Mouse (Mus musculus) CH12.LX (cell line): ENCODE measurements around the gene Osbp2. TPM values are rescaled to one million over a fixed set of nuclear protein-coding genes. Genes with fewer than 3 reads are reported as not detected.

Experiments used
- DNase-seq: peaks from one replicate; pipeline ENCODE4 v3.0.0-alpha.2; 2013; ENCODE audit errors: extremely low read depth
- H3K27ac ChIP-seq: 2 replicates; pipeline ENCODE4 v1.5.1; 2012; ENCODE audit warnings: low read depth, mild to moderate bottlenecking, control low read depth, moderate library complexity; ENCODE audit not compliant: insufficient read depth
- H3K27me3 ChIP-seq: replicated peaks from 2 replicates; pipeline ENCODE3; 2012; ENCODE audit warnings: inconsistent platforms
- H3K36me3 ChIP-seq, 2 experiments: replicated peaks in 1 of 2; 2 replicates each; pipeline versions ENCODE3 to v1.6.1; 2012; ENCODE audit warnings: inconsistent platforms in 1 of 2, low read length in 1 of 2, mild to moderate bottlenecking in 1 of 2, mixed read lengths in 1 of 2, moderate library complexity in 1 of 2; ENCODE audit not compliant: control insufficient read depth in 1 of 2, insufficient read depth in 1 of 2
- H3K4me1 ChIP-seq, 2 experiments: 2 replicates each; pipeline ENCODE4 v1.6.1; 2012; ENCODE audit warnings: inconsistent platforms in 1 of 2, moderate library complexity in 1 of 2; ENCODE audit not compliant: insufficient read depth in 2 of 2, control insufficient read depth in 1 of 2
- H3K4me2 ChIP-seq: 2 replicates; pipeline ENCODE4 v1.6.1; 2012; ENCODE audit warnings: low read depth, mild to moderate bottlenecking, control low read depth; ENCODE audit not compliant: poor library complexity, insufficient read depth, severe bottlenecking
- H3K4me3 ChIP-seq, 3 experiments: fragments of 150-350 bp in 1 of 3; sonication (generic) in 1 of 3; replicated peaks in 1 of 3; 2 replicates each; pipeline versions ENCODE3 to v1.5.1; 2011 to 2012; ENCODE audit warnings: low read depth in 2 of 3, low read length in 2 of 3, mild to moderate bottlenecking in 2 of 3, moderate library complexity in 2 of 3, control low read depth in 1 of 3, improper control_type of control experiment in 1 of 3, inconsistent platforms in 1 of 3, mixed read lengths in 1 of 3; ENCODE audit not compliant: poor library complexity in 1 of 3
- H3K79me2 ChIP-seq: replicated peaks from 2 replicates; pipeline ENCODE4 v1.6.1; 2012; ENCODE audit warnings: mild to moderate bottlenecking, moderate library complexity; ENCODE audit not compliant: control insufficient read depth, poor library complexity, insufficient read depth, severe bottlenecking; ENCODE audit errors: extremely low read depth
- H3K9ac ChIP-seq: 2 replicates; pipeline ENCODE4 v1.6.1; 2012; ENCODE audit warnings: low read depth, mild to moderate bottlenecking, control low read depth, moderate library complexity; ENCODE audit not compliant: insufficient read depth
- H3K9me3 ChIP-seq: replicated peaks from 2 replicates; pipeline ENCODE3; 2012; ENCODE audit warnings: low read length, inconsistent platforms, mixed read lengths
- BHLHE40 ChIP-seq: IDR thresholded peaks from 2 replicates; pipeline ENCODE4 v1.6.1; 2011; ENCODE audit warnings: mild to moderate bottlenecking, low read depth, low read length, improper control_type of control experiment
- CHD1 ChIP-seq: IDR thresholded peaks from 2 replicates; pipeline ENCODE4 v1.6.1; 2012; ENCODE audit warnings: low read depth, low read length, improper control_type of control experiment, inconsistent platforms
- CTCF ChIP-seq, 2 experiments: IDR thresholded peaks in 1 of 2; conservative IDR thresholded peaks in 1 of 2; 2 replicates each; pipeline ENCODE4 v1.5.1; 2011 to 2012; ENCODE audit warnings: low read depth in 2 of 2, low read length in 2 of 2, improper control_type of control experiment in 1 of 2, inconsistent platforms in 1 of 2, mild to moderate bottlenecking in 1 of 2, moderate library complexity in 1 of 2
- ELF1 ChIP-seq: IDR thresholded peaks from 2 replicates; pipeline ENCODE4 v1.6.1; 2014; ENCODE audit warnings: low read depth, mild to moderate bottlenecking, inconsistent platforms, low read length, improper control_type of control experiment
- EP300 ChIP-seq: IDR thresholded peaks from 2 replicates; pipeline ENCODE4 v1.6.1; 2011; ENCODE audit warnings: low read length, improper control_type of control experiment
- ETS1 ChIP-seq: conservative IDR thresholded peaks from 2 replicates; pipeline ENCODE4 v1.6.1; 2012; ENCODE audit warnings: low read depth, mild to moderate bottlenecking, inconsistent platforms, low read length, improper control_type of control experiment, moderate library complexity
- GABPA ChIP-seq: IDR thresholded peaks from 2 replicates; pipeline ENCODE4 v1.6.1; 2012; ENCODE audit warnings: low read depth, low read length, improper control_type of control experiment, inconsistent platforms; ENCODE audit not compliant: insufficient replicate concordance
- IRF4 ChIP-seq: IDR thresholded peaks from 2 replicates; pipeline ENCODE4 v1.6.1; 2014; ENCODE audit warnings: low read depth, mild to moderate bottlenecking, inconsistent platforms, low read length, improper control_type of control experiment
- JUND ChIP-seq: conservative IDR thresholded peaks from 2 replicates; pipeline ENCODE4 v1.6.1; 2011; ENCODE audit warnings: low read depth, low read length, improper control_type of control experiment
- MAZ ChIP-seq: IDR thresholded peaks from 2 replicates; pipeline ENCODE4 v1.6.1; 2012; ENCODE audit warnings: low read depth, mild to moderate bottlenecking, inconsistent platforms, low read length, improper control_type of control experiment, moderate library complexity
- NRF1 ChIP-seq: IDR thresholded peaks from 2 replicates; pipeline ENCODE4 v1.6.1; 2014; ENCODE audit warnings: low read depth, mild to moderate bottlenecking, inconsistent platforms, low read length, improper control_type of control experiment, moderate library complexity
- POLR2AphosphoS2 ChIP-seq: IDR thresholded peaks from 2 replicates; pipeline ENCODE4 v1.6.1; 2011; ENCODE audit warnings: low read depth, low read length, improper control_type of control experiment
- RAD21 ChIP-seq: IDR thresholded peaks from 2 replicates; pipeline ENCODE4 v1.6.1; 2011; ENCODE audit warnings: low read depth, mild to moderate bottlenecking, low read length, improper control_type of control experiment, moderate library complexity
- SIN3A ChIP-seq: IDR thresholded peaks from 2 replicates; pipeline ENCODE4 v1.6.1; 2012; ENCODE audit warnings: low read length, improper control_type of control experiment, inconsistent platforms
- SMC3 ChIP-seq: IDR thresholded peaks from 2 replicates; pipeline ENCODE4 v1.6.1; 2011; ENCODE audit warnings: low read depth, low read length, improper control_type of control experiment
- UBTF ChIP-seq: IDR thresholded peaks from 2 replicates; pipeline ENCODE4 v1.6.1; 2012; ENCODE audit warnings: low read depth, mild to moderate bottlenecking, inconsistent platforms, low read length, improper control_type of control experiment, moderate library complexity
- USF2 ChIP-seq: conservative IDR thresholded peaks from 2 replicates; pipeline ENCODE4 v1.6.1; 2011; ENCODE audit warnings: low read depth, low read length, improper control_type of control experiment
- ZKSCAN1 ChIP-seq: IDR thresholded peaks from 2 replicates; pipeline ENCODE4 v1.6.1; 2012; ENCODE audit warnings: low read depth, inconsistent platforms, low read length, improper control_type of control experiment, borderline replicate concordance
- ZMIZ1 ChIP-seq: IDR thresholded peaks from 2 replicates; pipeline ENCODE4 v1.6.1; 2012; ENCODE audit warnings: low read depth, mild to moderate bottlenecking, inconsistent platforms, low read length, improper control_type of control experiment
- ZNF384 ChIP-seq: IDR thresholded peaks from 2 replicates; pipeline ENCODE4 v1.6.1; 2012; ENCODE audit warnings: low read depth, low read length, improper control_type of control experiment, inconsistent platforms
- dilution Hi-C: fragments of 300-500 bp; cut with MboI; formaldehyde crosslinking; loops from 2 replicates; pipeline ENCODE4 v1.14.3; 2020; ENCODE audit warnings: low sequenced_read_pairs; ENCODE audit not compliant: extremely low pct_unique_long_range_greater_than_20kb, extremely low pct_ligation_motif_present
- in situ Hi-C: fragments of 300-500 bp; cut with MboI; formaldehyde crosslinking; loops from 3 replicates; pipeline ENCODE4 v1.14.3; 2019; ENCODE audit warnings: low sequenced_read_pairs, low pct_ligation_motif_present, low pct_unique_long_range_greater_than_20kb, mixed read lengths
- polyA plus RNA-seq: library from polyadenylated mRNA; unstranded; fragments of >175 nt; gene quantifications from 2 replicates; pipeline ENCODE4 v1.2.1, GENCODE M21; 2012; ENCODE audit warnings: low read depth; ENCODE audit not compliant: insufficient read length
- total RNA-seq, 2 experiments: library from RNA; depleted of rRNA; stranded (reverse); fragments of 300-350 nt in 1 of 2; fragments of >200 nt in 1 of 2; gene quantifications; 2 replicates each; pipeline ENCODE4 v1.2.3; 2012 to 2014

Gene Osbp2
- total and polyA plus RNA-seq, 3 experiments: not detected

GRCm38 (mm10) chr11:3686318-3686717, 177.4 kb downstream of the Osbp2 start:
- TF ChIP-seq IRF4: no peak
- TF ChIP-seq ETS1: no peak
- no peak for TF ChIP-seq CHD1
- TF ChIP-seq SMC3: no peak
- no peak for TF ChIP-seq ZNF384
- no peak for TF ChIP-seq RAD21
- no peak for TF ChIP-seq BHLHE40
- TF ChIP-seq JUND: no peak
- TF ChIP-seq SIN3A: no peak
- TF ChIP-seq USF2: no peak
- no peak for TF ChIP-seq UBTF
- no peak for TF ChIP-seq NRF1
- TF ChIP-seq MAZ: no peak
- no peak for TF ChIP-seq ZKSCAN1
- TF ChIP-seq ZMIZ1: no peak
- no peak for TF ChIP-seq EP300
- TF ChIP-seq POLR2AphosphoS2: no peak
- TF ChIP-seq GABPA: no peak
- dilution Hi-C loops (no loop called here), in situ Hi-C loops (no loop called here)
- Histone ChIP-seq H3K79me2 (no peaks in the 10 kb centered on the region), H3K27me3 (no peaks in the 10 kb centered on the region), H3K9me3 (no peaks in the 10 kb centered on the region), H3K36me3 (peaks cover 67 to 90% of the 10 kb centered on the region in 2 experiments), H3K4me3 (no peak overlapping the region), H3K27ac (no peak overlapping the region), H3K4me1 (no peaks in the 10 kb centered on the region), H3K9ac (no peak overlapping the region), H3K4me2 (no peak overlapping the region)
- DNase-seq: no peak

- H3K27me3 ChIP-seq: no peaks in the 10 kb centered on the region
- H3K4me3 ChIP-seq: no peak overlapping the region
- H3K9me3 ChIP-seq: no peaks in the 10 kb centered on the region
- TF ChIP-seq CTCF (conservative IDR thresholded peaks at IDR 0.05 in 1 of 2, IDR thresholded peaks at IDR 0.05 in 1 of 2; ENCODE audit: low read depth in 2 of 2, low read length in 2 of 2) (no peak), SMC3 (no peak), ELF1 (no peak), GABPA (no peak), CHD1 (no peak)
- in situ Hi-C loops: no loop called here
- DNase-seq: no peak
- dilution Hi-C loops: no loop called here
- H3K4me1 ChIP-seq: no peaks in the 10 kb centered on the region
- H3K27ac ChIP-seq: no peak overlapping the region
- H3K36me3 ChIP-seq: peaks cover 70 to 88% of the 10 kb centered on the region in 2 experiments
- no peak overlapping the region for H3K4me2 ChIP-seq
- H3K9ac ChIP-seq: no peak overlapping the region
- no peaks in the 10 kb centered on the region for H3K79me2 ChIP-seq
Measured at GRCm38 (mm10) chr11:3685431-3685830, 178.3 kb downstream of the Osbp2 start.
